Comparison of ENCODE assay signal across 8 mouse cellular contexts in genomic region chr8:60983688-60984079, GRCm38 (mm10). TPM values are rescaled to one million over a fixed set of nuclear protein-coding genes. Genes with fewer than 3 reads are reported as not detected.
DNase-seq lines count a peak whose midpoint lies in the region; ATAC-seq and TF ChIP-seq lines count a peak whose summit lies in the region.

No protein-coding gene starts in this region.

- ATAC-seq in heart, embryonic 14.5 days (ENCODE audit: insufficient number of reproducible peaks, insufficient read depth, low FRiP score, low read depth) = peak; percentile 58
- ATAC-seq in liver, embryonic 12.5 days = peak; percentile 59
- peak; percentile 69 for ATAC-seq in stomach, embryonic 15.5 days (ENCODE audit: insufficient read depth, low FRiP score, low read depth)

- H3K4me2 ChIP-seq in CH12.LX (ENCODE audit: insufficient read depth, low read depth, poor library complexity, severe bottlenecking) (peak overlapping the region; percentile 62), myocyte (ENCODE audit: low read depth) (peak overlapping the region; percentile 100)
- H3K4me2 ChIP-seq in heart, embryonic 14.5 days (ENCODE audit: low read length) = peak overlapping the region; percentile 69
- H3K4me2 ChIP-seq in liver, embryonic 12.5 days = peak overlapping the region; percentile 85
- H3K4me2 ChIP-seq in stomach, embryonic 15.5 days = peak overlapping the region; percentile 85

- DNase-seq in CH12.LX (ENCODE audit: extremely low read depth) = peak; percentile 65
- peak; percentile 58 for DNase-seq in c-Kit-negative CD71-positive TER-119-positive erythroid progenitor cells, embryonic 14.5 days (ENCODE audit: low read depth, low spot score)
- peak; percentile 46 for DNase-seq in forebrain, embryonic 10.5 days (ENCODE audit: extremely low spot score, low spot score)
- peak; percentile 80 for DNase-seq in kidney, postnatal 14 days

- H3K27me3 ChIP-seq in CH12.LX (replicated peaks) (no peaks in the 10 kb centered on the region), myocyte (ENCODE audit: control insufficient read depth, insufficient read depth, insufficient read length) (no peaks in the 10 kb centered on the region)
- H3K27me3 ChIP-seq in forebrain, embryonic 10.5 days (ENCODE audit: poor library complexity, severe bottlenecking) = no peaks in the 10 kb centered on the region
- no peaks in the 10 kb centered on the region for H3K27me3 ChIP-seq in heart, embryonic 14.5 days (ENCODE audit: control insufficient read depth, insufficient read depth, low read length)
- no peaks in the 10 kb centered on the region for H3K27me3 ChIP-seq in liver, embryonic 12.5 days (replicated peaks)
- H3K27me3 ChIP-seq in stomach, embryonic 15.5 days (replicated peaks) = no peaks in the 10 kb centered on the region

- H3K27ac ChIP-seq in CH12.LX (ENCODE audit: insufficient read depth, low read depth) = peak overlapping the region; percentile 73
- peak overlapping the region; percentile 89 for H3K27ac ChIP-seq in forebrain, embryonic 10.5 days
- peak overlapping the region; percentile 93 to 97 for H3K27ac ChIP-seq in heart, embryonic 14.5 days (replicated peaks in 1 of 2; ENCODE audit: control insufficient read depth in 1 of 2, insufficient read depth in 1 of 2, low read depth in 2 of 2, low read length in 2 of 2)
- peak overlapping the region; percentile 98 for H3K27ac ChIP-seq in liver, embryonic 12.5 days
- peak overlapping the region; percentile 90 for H3K27ac ChIP-seq in stomach, embryonic 15.5 days

- peak overlapping the region; percentile 70 for H3ac ChIP-seq in myocyte (ENCODE audit: control insufficient read depth, insufficient read length)

- no peaks in the 10 kb centered on the region for H3K36me3 ChIP-seq in CH12.LX (replicated peaks in 1 of 2; ENCODE audit: control insufficient read depth in 1 of 2, insufficient read depth in 1 of 2, low read length in 1 of 2)
- no peaks in the 10 kb centered on the region for H3K36me3 ChIP-seq in forebrain, embryonic 10.5 days (replicated peaks)
- no peaks in the 10 kb centered on the region for H3K36me3 ChIP-seq in heart, embryonic 14.5 days (ENCODE audit: control insufficient read depth, insufficient read depth, low read length)
- no peaks in the 10 kb centered on the region for H3K36me3 ChIP-seq in liver, embryonic 12.5 days
- H3K36me3 ChIP-seq in myocyte (ENCODE audit: control insufficient read depth, insufficient read depth) = no peaks in the 10 kb centered on the region
- no peaks in the 10 kb centered on the region for H3K36me3 ChIP-seq in stomach, embryonic 15.5 days

- WGBS in forebrain, embryonic 10.5 days = 14% methylated on average over 9 of the region's 9 CpGs
- 8% methylated on average over 9 of the region's 9 CpGs for WGBS in heart, embryonic 14.5 days
- WGBS in liver, embryonic 12.5 days (ENCODE audit: insufficient replicate concordance) = 9% methylated on average over 9 of the region's 9 CpGs
- WGBS in stomach, embryonic 15.5 days = 12% methylated on average over 9 of the region's 9 CpGs

- TF ChIP-seq CTCF in CH12.LX (conservative IDR thresholded peaks at IDR 0.05 in 1 of 2, IDR thresholded peaks at IDR 0.05 in 1 of 2; ENCODE audit: low read depth in 2 of 2, low read length in 2 of 2) = peak; percentile 14 to 74; a peak in 2 of 4 replicates

- in situ Hi-C loops in CH12.LX (cut with MboI; ENCODE audit: low pct_ligation_motif_present, low pct_unique_long_range_greater_than_20kb, low sequenced_read_pairs) = no loop called here

- TF ChIP-seq POLR2A in CH12.LX (IDR thresholded peaks at IDR 0.05; ENCODE audit: low read depth, low read length) (no peak), myocyte (IDR thresholded peaks at IDR 0.05; ENCODE audit: insufficient read length, low read depth) (no peak)

- peaks cover 30% of the 10 kb centered on the region for H3K79me2 ChIP-seq in CH12.LX (replicated peaks; ENCODE audit: control insufficient read depth, extremely low read depth, insufficient read depth, poor library complexity, severe bottlenecking)
- H3K79me2 ChIP-seq in myocyte (ENCODE audit: control insufficient read depth, insufficient read depth) = peaks cover 37% of the 10 kb centered on the region

- peak overlapping the region; percentile 54; the same call in 1 of the 2 replicates for H3K9ac ChIP-seq in CH12.LX (ENCODE audit: insufficient read depth, low read depth)
- peak overlapping the region; percentile 66 for H3K9ac ChIP-seq in heart, embryonic 14.5 days (ENCODE audit: low read length)
- H3K9ac ChIP-seq in liver, embryonic 12.5 days = peak overlapping the region; percentile 97
- H3K9ac ChIP-seq in stomach, embryonic 15.5 days = no peak overlapping the region; the same call in 1 of the 2 replicates

- peak; percentile 72 for TF ChIP-seq RAD21 in CH12.LX (IDR thresholded peaks at IDR 0.05; ENCODE audit: low read depth, low read length)

- no peaks in the 10 kb centered on the region for H3K9me3 ChIP-seq in CH12.LX (replicated peaks; ENCODE audit: low read length)
- peaks cover 10% of the 10 kb centered on the region; the same call in 1 of the 2 replicates for H3K9me3 ChIP-seq in forebrain, embryonic 10.5 days
- H3K9me3 ChIP-seq in heart, embryonic 14.5 days (ENCODE audit: control insufficient read depth, low read length) = no peaks in the 10 kb centered on the region
- no peaks in the 10 kb centered on the region for H3K9me3 ChIP-seq in liver, embryonic 12.5 days (replicated peaks)
- no peaks in the 10 kb centered on the region for H3K9me3 ChIP-seq in stomach, embryonic 15.5 days

- H3K4me1 ChIP-seq in CH12.LX (ENCODE audit: control insufficient read depth in 1 of 2, insufficient read depth in 2 of 2) = peaks cover 4 to 22% of the 10 kb centered on the region in 2 experiments; a peak in 2 of 4 replicates
- H3K4me1 ChIP-seq in forebrain, embryonic 10.5 days = peaks cover 30% of the 10 kb centered on the region
- peaks cover 2 to 10% of the 10 kb centered on the region in 2 experiments; a peak in 3 of 4 replicates for H3K4me1 ChIP-seq in heart, embryonic 14.5 days (ENCODE audit: control insufficient read depth in 2 of 2, insufficient read depth in 2 of 2, low read length in 2 of 2)
- H3K4me1 ChIP-seq in liver, embryonic 12.5 days = peaks cover 36% of the 10 kb centered on the region
- no peaks in the 10 kb centered on the region for H3K4me1 ChIP-seq in stomach, embryonic 15.5 days

- 0 out of 2 replicates have a peak, but pooled peaks have one; percentile 3 for TF ChIP-seq EP300 in CH12.LX (IDR thresholded peaks at IDR 0.05; ENCODE audit: low read length)

- dilution Hi-C loops in CH12.LX (cut with MboI; ENCODE audit: extremely low pct_ligation_motif_present, extremely low pct_unique_long_range_greater_than_20kb, low sequenced_read_pairs) = no loop called here

- H3K4me3 ChIP-seq in CH12.LX (replicated peaks in 1 of 3; ENCODE audit: low read depth in 2 of 3, low read length in 2 of 3, poor library complexity in 1 of 3) (peak overlapping the region; percentile 55 to 91 (median 82)), myocyte (peak overlapping the region; percentile 78)
- H3K4me3 ChIP-seq in forebrain, embryonic 10.5 days = peak overlapping the region; percentile 89
- peak overlapping the region; percentile 92 for H3K4me3 ChIP-seq in heart, embryonic 14.5 days (ENCODE audit: control insufficient read depth in 1 of 2, insufficient read depth in 1 of 2, low read depth in 1 of 2, low read length in 2 of 2)
- H3K4me3 ChIP-seq in liver, embryonic 12.5 days = peak overlapping the region; percentile 94
- H3K4me3 ChIP-seq in stomach, embryonic 15.5 days (replicated peaks) = peak overlapping the region; percentile 87

TF ChIP-seq in CH12.LX, 34 proteins besides CTCF, POLR2A, EP300 and RAD21 (continues in another document):
- TF ChIP-seq ELF1 (IDR thresholded peaks at IDR 0.05; ENCODE audit: low read depth, low read length) (no peak), MYC (IDR thresholded peaks at IDR 0.05; ENCODE audit: low read depth, low read length) (peak; percentile 96), MEF2A (IDR thresholded peaks at IDR 0.05; ENCODE audit: borderline replicate concordance, low read depth, low read length) (no peak; the same call in 1 of the 2 replicates), MXI1 (IDR thresholded peaks at IDR 0.05; ENCODE audit: low read depth, low read length) (peak; percentile 65), E2F4 (IDR thresholded peaks at IDR 0.05; ENCODE audit: insufficient replicate concordance, low read depth, low read length) (no peak), NRF1 (IDR thresholded peaks at IDR 0.05; ENCODE audit: low read depth, low read length) (no peak), CHD1 (IDR thresholded peaks at IDR 0.05; ENCODE audit: low read depth, low read length) (no peak)

TF ChIP-seq in myocyte, 11 proteins besides CTCF, POLR2A, EP300 and RAD21 (continues in another document):
- TF ChIP-seq POLR2AphosphoS2 (IDR thresholded peaks at IDR 0.05; ENCODE audit: insufficient read length, low read depth) = no peak
- TF ChIP-seq E2F4 (IDR thresholded peaks at IDR 0.05; ENCODE audit: insufficient read depth) = no peak
- no peak for TF ChIP-seq TCF12 (IDR thresholded peaks at IDR 0.05; ENCODE audit: insufficient read depth, poor library complexity, severe bottlenecking)
- TF ChIP-seq MYOD1 (IDR thresholded peaks at IDR 0.05; ENCODE audit: control insufficient read depth in 1 of 3, insufficient read length in 2 of 3, low read depth in 2 of 3) = no peak
- no peak for TF ChIP-seq REST (IDR thresholded peaks at IDR 0.05; ENCODE audit: insufficient read depth, insufficient read length)
- TF ChIP-seq USF1 (IDR thresholded peaks at IDR 0.05; ENCODE audit: low read depth) = no peak
- TF ChIP-seq SRF (IDR thresholded peaks at IDR 0.05; ENCODE audit: control insufficient read depth, insufficient read length, low read depth) = no peak

RNA-seq across cellular contexts. Expression of gene Clcn3, which starts 0.6 kb away (rescaled TPM):
- total RNA-seq in CH12.LX (2012; rRNA removed) = 23.3 and 29.2 TPM in 2 replicates
- total RNA-seq in CH12.LX (2014; rRNA removed) = 37.3 and 39.3 TPM in 2 replicates
- polyA plus RNA-seq in CH12.LX (2012; ENCODE audit: insufficient read length, low read depth) = 18.7 and 21.9 TPM in 2 replicates
- polyA plus RNA-seq in forebrain, embryonic 10.5 days (2016; fragmentation: Nextera tagmentation; extraction: Ambion mirVana) = 30.8 and 31.5 TPM in 2 replicates
- polyA plus RNA-seq in heart, embryonic 14.5 days (2014; fragmentation: Nextera tagmentation; extraction: Ambion mirVana) = 22.1 and 25.5 TPM in 2 replicates
- 43.8 and 44.9 TPM in 2 replicates for polyA plus RNA-seq in liver, embryonic 12.5 days (2016; fragmentation: Nextera tagmentation; extraction: Ambion mirVana)
- 6.8 TPM for polyA plus RNA-seq in myocyte (2012; fragmentation: generic; extraction: Trizol)
- 28.3 and 29.2 TPM in 2 replicates for polyA plus RNA-seq in stomach, embryonic 15.5 days (2015; fragmentation: Nextera tagmentation; extraction: Ambion mirVana)

RNA-seq across cellular contexts. Expression of gene Nek1, which starts 9.3 kb away (rescaled TPM):
- total RNA-seq in CH12.LX (2012; rRNA removed) (6.5 and 7.7 TPM in 2 replicates), CH12.LX (2014; rRNA removed) (8.2 and 9.2 TPM in 2 replicates)
- polyA plus RNA-seq in CH12.LX (2012; ENCODE audit: insufficient read length, low read depth) (9.1 TPM in 2 replicates), myocyte (2012; fragmentation: generic; extraction: Trizol) (3.4 TPM)
- polyA plus RNA-seq in forebrain, embryonic 10.5 days (2016; fragmentation: Nextera tagmentation; extraction: Ambion mirVana) = 21.0 and 25.0 TPM in 2 replicates
- polyA plus RNA-seq in heart, embryonic 14.5 days (2014; fragmentation: Nextera tagmentation; extraction: Ambion mirVana) = 12.6 and 14.4 TPM in 2 replicates
- 10.1 and 10.6 TPM in 2 replicates for polyA plus RNA-seq in liver, embryonic 12.5 days (2016; fragmentation: Nextera tagmentation; extraction: Ambion mirVana)
- polyA plus RNA-seq in stomach, embryonic 15.5 days (2015; fragmentation: Nextera tagmentation; extraction: Ambion mirVana) = 17.2 and 17.8 TPM in 2 replicates

Comparison
In these comparisons a context has a peak if more than half of its experiments do, and no peak if none do; other contexts are left out.
1. Peak in every context shown above with its lines: DNase-seq, ATAC-seq, H3K4me3 ChIP-seq and H3K27ac ChIP-seq.